Mouse (Mus musculus): ENCODE measurements at regions not wholly inside any gene's neighbourhood (a gene's known extent, or its start where the extent isn't known, plus 50 kb on each side); places are given as distances from the start of the nearest gene placed in this dataset.

DNA sequence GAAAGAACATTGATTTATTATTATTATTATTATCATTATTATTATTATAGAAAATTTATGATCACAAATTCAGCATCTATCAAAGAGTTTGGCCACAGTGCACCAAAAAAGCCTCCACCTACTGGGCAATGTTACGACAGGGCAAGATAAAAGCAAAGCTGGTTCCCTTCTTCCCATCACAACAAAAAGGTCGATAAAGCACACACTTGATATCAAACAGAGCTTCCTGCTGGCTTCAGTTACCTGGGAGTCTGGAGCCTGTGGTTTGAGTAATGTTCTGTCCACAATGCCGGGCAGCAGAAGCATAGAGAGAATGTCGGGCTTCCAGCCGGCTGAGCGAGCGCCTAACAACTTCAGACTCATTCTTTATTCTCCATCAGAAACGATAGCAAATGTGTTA is 101.2 kb upstream of the Ifngr1 start:
- H3K27me3 ChIP-seq (ENCODE audit: insufficient read depth, low read length): peaks cover 27% of the 10 kb centered on the region; the same call in 1 of the 2 replicates
- TF ChIP-seq CTCF (IDR thresholded peaks at IDR 0.05; ENCODE audit: low read depth): no peak
- DNase-seq (ENCODE audit: low spot score): no peak
- no peak overlapping the region for H3K4me3 ChIP-seq (ENCODE audit: low read length)
- WGBS: 22% methylated on average over 8 of the region's 8 CpGs
- H3K27ac ChIP-seq: no peak overlapping the region
- H3K9ac ChIP-seq (replicated peaks; ENCODE audit: low read length): no peak overlapping the region
- no peak overlapping the region for H3K4me2 ChIP-seq (ENCODE audit: low read depth, low read length)
- no peaks in the 10 kb centered on the region for H3K36me3 ChIP-seq (ENCODE audit: insufficient read depth, low read length)
- ATAC-seq: no peak
- H3K9me3 ChIP-seq (ENCODE audit: low read length): no peaks in the 10 kb centered on the region
- H3K4me1 ChIP-seq (ENCODE audit: insufficient read depth, low read length): no peaks in the 10 kb centered on the region

DNA sequence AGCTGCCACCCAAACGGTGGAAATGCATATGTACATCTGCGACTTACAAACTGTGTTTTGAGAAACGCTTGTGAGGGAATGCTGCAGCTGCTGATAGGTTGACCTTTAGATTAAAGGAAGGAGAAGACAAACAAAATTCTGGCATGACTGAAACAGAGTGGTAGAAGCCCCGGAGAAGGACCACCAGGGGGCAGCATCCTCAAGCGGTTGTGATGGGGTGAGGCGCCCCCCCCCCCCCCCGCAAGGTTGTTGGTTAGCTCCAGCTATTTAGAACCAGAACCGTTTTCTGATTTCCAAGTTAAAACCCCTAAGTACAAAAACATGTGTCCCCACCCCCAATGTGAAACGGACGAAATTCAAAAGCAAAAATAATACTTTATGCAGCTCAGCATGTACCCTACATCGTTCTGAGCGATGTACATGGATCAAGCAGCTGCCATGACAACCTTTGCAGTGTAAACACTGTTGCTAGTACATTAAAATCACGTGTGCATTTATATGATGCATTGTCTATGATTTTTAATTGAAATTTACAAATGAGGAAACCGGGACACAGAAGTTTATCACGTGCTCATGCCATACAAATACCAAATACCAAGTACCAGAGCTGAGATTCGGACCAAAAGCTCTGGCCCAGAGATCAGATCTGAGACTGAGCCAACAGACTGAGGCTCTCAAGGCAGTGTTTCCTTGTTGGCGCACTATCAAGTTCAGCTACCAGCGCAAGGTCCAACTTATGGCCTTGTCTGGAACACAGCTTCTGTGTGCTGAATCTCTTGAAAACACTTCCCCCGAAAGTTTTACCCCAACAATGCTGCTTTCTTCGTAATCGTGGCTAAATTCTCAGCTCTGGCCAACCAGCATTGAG is 100.0 kb upstream of the Ifngr1 start:
- WGBS: 50% methylated on average over 21 of the region's 21 CpGs
- H3K4me3 ChIP-seq (ENCODE audit: low read length): no peak overlapping the region
- H3K9ac ChIP-seq (replicated peaks; ENCODE audit: low read length): no peak overlapping the region
- H3K4me1 ChIP-seq (ENCODE audit: insufficient read depth, low read length): no peaks in the 10 kb centered on the region
- ATAC-seq: no peak
- H3K27ac ChIP-seq: no peak overlapping the region
- TF ChIP-seq CTCF (IDR thresholded peaks at IDR 0.05; ENCODE audit: low read depth): peak; percentile 67
- H3K36me3 ChIP-seq (ENCODE audit: insufficient read depth, low read length): no peaks in the 10 kb centered on the region
- no peak overlapping the region for H3K4me2 ChIP-seq (ENCODE audit: low read depth, low read length)
- H3K27me3 ChIP-seq (ENCODE audit: insufficient read depth, low read length): peaks cover 23% of the 10 kb centered on the region; the same call in 1 of the 2 replicates
- peak; percentile 53 for DNase-seq (ENCODE audit: low spot score)
- H3K9me3 ChIP-seq (ENCODE audit: low read length): no peaks in the 10 kb centered on the region

DNA sequence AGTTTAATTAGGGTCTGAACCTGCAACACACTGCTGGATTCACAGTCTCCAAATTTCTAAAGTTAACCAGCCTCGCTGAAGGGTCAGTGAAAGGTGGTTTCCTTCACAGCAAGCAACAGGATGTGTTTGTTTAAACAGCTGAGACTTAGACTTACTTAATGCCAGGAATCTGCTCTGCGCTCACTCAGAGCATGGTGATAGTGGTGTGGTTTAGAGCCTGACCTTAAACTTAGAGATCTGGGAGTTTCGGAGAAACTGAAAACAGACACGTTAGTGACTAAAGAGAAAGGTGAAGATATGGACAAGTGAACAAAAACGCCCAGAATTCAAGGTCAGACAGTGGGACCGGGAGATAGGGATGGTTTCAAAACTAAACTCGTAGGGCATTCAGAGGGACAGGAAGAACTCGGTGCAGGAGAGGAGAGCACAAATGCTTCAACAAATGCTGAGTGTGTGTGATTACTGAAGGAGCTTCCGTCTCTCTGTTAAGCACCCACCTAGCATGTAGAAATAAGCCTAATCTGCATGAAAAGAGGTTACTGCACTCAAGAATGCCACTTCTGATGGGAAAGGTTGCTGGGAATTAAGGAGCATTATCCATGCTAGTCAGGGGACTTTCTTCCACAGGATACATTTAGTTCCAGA is 97.2 kb upstream of the Ifngr1 start:
- no peak overlapping the region for H3K27ac ChIP-seq
- 36% methylated on average over 9 of the region's 9 CpGs for WGBS
- H3K4me3 ChIP-seq (ENCODE audit: low read length): no peak overlapping the region
- H3K9ac ChIP-seq (replicated peaks; ENCODE audit: low read length): no peak overlapping the region
- no peaks in the 10 kb centered on the region for H3K4me1 ChIP-seq (ENCODE audit: insufficient read depth, low read length)
- no peak for TF ChIP-seq CTCF (IDR thresholded peaks at IDR 0.05; ENCODE audit: low read depth)
- DNase-seq (ENCODE audit: low spot score) (no peak), ATAC-seq (no peak)
- H3K36me3 ChIP-seq (ENCODE audit: insufficient read depth, low read length): no peaks in the 10 kb centered on the region
- H3K9me3 ChIP-seq (ENCODE audit: low read length): no peaks in the 10 kb centered on the region
- no peaks in the 10 kb centered on the region for H3K27me3 ChIP-seq (ENCODE audit: insufficient read depth, low read length)
- no peak overlapping the region for H3K4me2 ChIP-seq (ENCODE audit: low read depth, low read length)

DNA sequence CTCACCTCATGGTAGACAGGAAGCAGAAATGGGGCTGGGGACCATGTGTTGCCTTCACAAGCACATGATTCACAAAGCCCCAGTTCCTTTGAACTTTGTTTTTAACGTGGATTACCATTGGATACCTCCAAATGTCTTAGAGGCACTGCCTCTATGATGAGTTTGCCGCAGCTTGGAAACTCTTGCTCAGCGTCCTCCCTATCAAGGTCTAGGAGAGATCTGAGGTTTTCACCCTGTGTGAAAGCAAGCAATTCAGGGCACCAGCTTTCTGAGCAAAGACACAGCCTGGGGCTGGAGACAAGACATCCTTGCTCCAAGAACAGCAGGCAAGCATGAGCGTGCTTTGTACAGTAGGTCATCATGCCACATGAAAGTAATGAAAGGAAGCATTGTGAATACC is 93.6 kb upstream of the Ifngr1 start:
- no peak overlapping the region for H3K4me3 ChIP-seq (ENCODE audit: low read length)
- WGBS: 86% methylated on average over 4 of the region's 4 CpGs
- no peak overlapping the region for H3K9ac ChIP-seq (replicated peaks; ENCODE audit: low read length)
- H3K4me2 ChIP-seq (ENCODE audit: low read depth, low read length): no peak overlapping the region
- ATAC-seq (no peak), DNase-seq (ENCODE audit: low spot score) (no peak)
- H3K27me3 ChIP-seq (ENCODE audit: insufficient read depth, low read length): no peaks in the 10 kb centered on the region
- no peaks in the 10 kb centered on the region for H3K4me1 ChIP-seq (ENCODE audit: insufficient read depth, low read length)
- H3K27ac ChIP-seq: no peak overlapping the region
- no peaks in the 10 kb centered on the region for H3K9me3 ChIP-seq (ENCODE audit: low read length)
- no peak for TF ChIP-seq CTCF (IDR thresholded peaks at IDR 0.05; ENCODE audit: low read depth)
- H3K36me3 ChIP-seq (ENCODE audit: insufficient read depth, low read length): no peaks in the 10 kb centered on the region

DNA sequence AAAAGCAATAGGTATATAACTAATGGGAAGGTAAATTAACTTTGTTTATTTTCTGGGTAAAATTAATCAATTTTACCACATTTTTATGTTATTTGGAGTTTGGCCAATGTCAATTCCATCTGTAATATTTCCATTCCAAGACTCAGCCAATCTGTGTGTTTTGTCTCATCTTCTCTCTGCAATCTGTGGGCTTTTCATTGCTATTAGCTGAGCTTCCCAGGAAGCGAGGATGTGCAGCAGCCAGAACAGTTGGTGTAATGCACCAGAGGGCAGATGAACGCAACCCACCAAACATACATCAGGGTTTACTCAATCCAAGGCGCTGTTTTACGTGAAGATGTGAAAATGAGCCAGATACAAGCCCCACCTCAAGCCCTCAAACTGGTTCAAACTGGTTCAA is 88.9 kb upstream of the Ifngr1 start:
- Histone ChIP-seq H3K9ac (replicated peaks; ENCODE audit: low read length) (no peak overlapping the region), H3K4me2 (ENCODE audit: low read depth, low read length) (no peak overlapping the region), H3K27ac (no peak overlapping the region), H3K4me1 (ENCODE audit: insufficient read depth, low read length) (no peaks in the 10 kb centered on the region), H3K9me3 (ENCODE audit: low read length) (no peaks in the 10 kb centered on the region), H3K27me3 (ENCODE audit: insufficient read depth, low read length) (no peaks in the 10 kb centered on the region), H3K4me3 (ENCODE audit: low read length) (no peak overlapping the region), H3K36me3 (ENCODE audit: insufficient read depth, low read length) (no peaks in the 10 kb centered on the region)
- TF ChIP-seq CTCF (IDR thresholded peaks at IDR 0.05; ENCODE audit: low read depth): no peak
- DNase-seq (ENCODE audit: low spot score): no peak
- 79% methylated on average over 4 of the region's 4 CpGs for WGBS
- no peak for ATAC-seq

DNA sequence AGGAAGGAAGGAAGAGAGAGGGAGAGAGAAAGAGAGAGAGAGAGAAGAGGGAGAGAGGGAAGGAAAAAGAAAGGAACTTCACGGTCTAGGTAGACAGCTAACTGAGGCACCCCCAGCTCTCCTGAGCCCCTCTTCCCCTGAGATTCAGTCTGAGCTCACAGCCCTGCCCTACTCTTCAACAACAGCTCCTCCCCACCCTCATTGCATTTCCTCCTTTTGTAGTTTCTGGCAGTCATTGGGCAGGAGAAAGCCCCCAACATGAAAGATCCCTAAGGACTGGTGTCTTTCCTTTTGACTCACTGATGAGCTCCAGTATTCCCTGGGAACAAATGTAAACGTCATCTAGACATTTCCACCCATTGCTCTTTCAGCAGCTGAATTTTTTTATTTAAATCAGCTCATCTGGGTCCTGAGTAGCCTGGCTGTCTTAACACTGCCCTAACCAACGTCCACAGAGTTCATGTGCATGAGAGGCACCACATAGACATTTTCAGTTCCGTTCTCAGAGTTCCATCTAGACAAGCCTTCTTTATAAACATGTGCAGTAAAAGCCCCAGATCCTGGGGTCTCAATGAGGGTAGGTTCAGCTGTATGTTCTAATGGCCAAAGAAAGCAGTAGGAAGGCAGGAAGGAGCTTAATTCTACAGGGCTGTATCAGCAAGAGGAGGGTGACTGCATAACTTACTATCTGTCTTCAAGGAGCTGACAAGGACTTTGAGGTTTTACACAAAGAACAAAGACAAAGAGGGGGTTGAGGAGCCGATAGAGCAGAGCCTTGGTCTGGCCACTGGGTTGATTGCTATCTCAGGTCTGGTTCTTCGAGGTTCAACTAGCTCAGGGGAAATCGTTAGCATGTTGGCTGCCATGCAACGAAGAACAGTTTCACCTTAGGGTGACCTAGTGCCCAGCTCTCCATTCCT is 87.6 kb upstream of the Ifngr1 start:
- Histone ChIP-seq H3K27ac (no peak overlapping the region), H3K9ac (replicated peaks; ENCODE audit: low read length) (no peak overlapping the region), H3K4me1 (ENCODE audit: insufficient read depth, low read length) (no peaks in the 10 kb centered on the region), H3K36me3 (ENCODE audit: insufficient read depth, low read length) (no peaks in the 10 kb centered on the region), H3K4me2 (ENCODE audit: low read depth, low read length) (no peak overlapping the region), H3K9me3 (ENCODE audit: low read length) (no peaks in the 10 kb centered on the region), H3K4me3 (ENCODE audit: low read length) (no peak overlapping the region), H3K27me3 (ENCODE audit: insufficient read depth, low read length) (no peaks in the 10 kb centered on the region)
- DNase-seq (ENCODE audit: low spot score) (no peak), ATAC-seq (no peak)
- no peak for TF ChIP-seq CTCF (IDR thresholded peaks at IDR 0.05; ENCODE audit: low read depth)
- WGBS: 61% methylated on average over 8 of the region's 8 CpGs
